Mouse (Mus musculus): ENCODE results near the gene Gpr87.

GRCm38 (mm10) chr3:59203802-59204520 lies 9.1 kb upstream of the Gpr87 start:
- no peak for TF ChIP-seq POLR2A (IDR thresholded peaks at IDR 0.05; ENCODE audit: borderline replicate concordance, extremely low read depth, insufficient read depth, insufficient read length, poor library complexity, severe bottlenecking)
- TF ChIP-seq CTCF (IDR thresholded peaks at IDR 0.05; ENCODE audit: borderline replicate concordance, extremely low read depth, insufficient read depth, insufficient read length) = no peak

Data from brain, embryonic 14.5 days (tissue).